Mouse (Mus musculus) ovary, postnatal 14 days (tissue): ENCODE measurements at regions not wholly inside any gene's neighbourhood (a gene's known extent, or its start where the extent isn't known, plus 50 kb on each side); places are given as distances from the start of the nearest gene placed in this dataset.
"Not testable (repeated sequence)": the region's sequence is repeated elsewhere in the genome, so short reads cannot be mapped to it uniquely, and the experiment has no call there.

ENCODE experiments used
- DNase-seq: peaks from one replicate; pipeline ENCODE4 v3.0.0; 2022; ENCODE audit warnings: low spot score

GRCm38 (mm10) chr15:38409168-38409567, 983.8 kb downstream of the 4930447A16Rik start:
- DNase-seq, result no peak

- no peak for DNase-seq
Measured at GRCm38 (mm10) chr15:38410462-38410861, 985.1 kb downstream of the 4930447A16Rik start.

- DNase-seq, result no peak
Measured at GRCm38 (mm10) chr15:38412481-38412880, 987.1 kb downstream of the 4930447A16Rik start.

- DNase-seq, result no peak
Measured at GRCm38 (mm10) chr15:38413329-38413728, 988.0 kb downstream of the 4930447A16Rik start.

- peak; percentile 46 for DNase-seq
Measured at GRCm38 (mm10) chr15:38414318-38415090, 989.1 kb downstream of the 4930447A16Rik start.

- DNase-seq, result no peak
Measured at GRCm38 (mm10) chr15:38415091-38415486, 989.7 kb downstream of the 4930447A16Rik start.

- no peak for DNase-seq
Measured at GRCm38 (mm10) chr15:38419621-38420020, 994.3 kb downstream of the 4930447A16Rik start.

- DNase-seq, result no peak
Measured at GRCm38 (mm10) chr15:38420784-38421183, 995.4 kb downstream of the 4930447A16Rik start.

- DNase-seq, result no peak
Measured at GRCm38 (mm10) chr15:38422741-38423140, 997.4 kb downstream of the 4930447A16Rik start.

- no peak for DNase-seq
Measured at GRCm38 (mm10) chr15:38425506-38425905, 1000.2 kb downstream of the 4930447A16Rik start.

- no peak for DNase-seq
Measured at GRCm38 (mm10) chr15:38427966-38428365, 1002.6 kb downstream of the 4930447A16Rik start.

- DNase-seq, result peak; percentile 36
Measured at GRCm38 (mm10) chr15:38431668-38432067, 1006.3 kb downstream of the 4930447A16Rik start.

GRCm38 (mm10) chr15:38433386-38433785, 1008.0 kb downstream of the 4930447A16Rik start:
- no peak for DNase-seq

GRCm38 (mm10) chr15:38434239-38434638, 1008.9 kb downstream of the 4930447A16Rik start:
- not testable (repeated sequence) for DNase-seq
